In genomic region chr8:58566115-58566514, GRCm38 (mm10) we compare ENCODE assay signal across 8 mouse cellular contexts.
DNase-seq lines count a peak whose midpoint lies in the region; ATAC-seq lines count a peak whose summit lies in the region.

No protein-coding gene starts in this region.

- peak; percentile 82 for ATAC-seq in frontal cortex, adult (ENCODE audit: low TSS enrichment)
- 0 out of 2 replicates have a peak, but pooled peaks have one; percentile 53 for ATAC-seq in neural tube, embryonic 12.5 days (ENCODE audit: low FRiP score, low read depth)
- 0 out of 2 replicates have a peak, but pooled peaks have one; percentile 21 for ATAC-seq in hindbrain, embryonic 13.5 days (ENCODE audit: low FRiP score)
- no peak for ATAC-seq in erythroblast, adult 5-6 weeks (replicated peaks; ENCODE audit: low FRiP score, poor library complexity, severe bottlenecking)

- no peak overlapping the region for H3K4me2 ChIP-seq in neural tube, embryonic 12.5 days (replicated peaks)
- no peak overlapping the region for H3K4me2 ChIP-seq in hindbrain, embryonic 13.5 days

- no peak overlapping the region for H3K4me3 ChIP-seq in neural tube, embryonic 12.5 days
- no peak overlapping the region for H3K4me3 ChIP-seq in hindbrain, embryonic 13.5 days

- no peaks in the 10 kb centered on the region for H3K36me3 ChIP-seq in neural tube, embryonic 12.5 days
- no peaks in the 10 kb centered on the region for H3K36me3 ChIP-seq in hindbrain, embryonic 13.5 days

- no peaks in the 10 kb centered on the region for H3K9me3 ChIP-seq in neural tube, embryonic 12.5 days
- no peaks in the 10 kb centered on the region for H3K9me3 ChIP-seq in hindbrain, embryonic 13.5 days

- DNase-seq in frontal cortex, postnatal 14 days (ENCODE audit: low spot score in 2 of 2): no peak
- no peak for DNase-seq in neural tube, embryonic 10.5 days (ENCODE audit: extremely low spot score, low spot score)
- peak; percentile 42 for DNase-seq in telencephalon, adult 2 months (ENCODE audit: low read depth, low spot score)
- no peak for DNase-seq in yolk sac, embryonic 10.5 days (ENCODE audit: low spot score)

- no peak overlapping the region for H3K9ac ChIP-seq in neural tube, embryonic 12.5 days
- no peak overlapping the region for H3K9ac ChIP-seq in hindbrain, embryonic 13.5 days

- WGBS in neural tube, embryonic 12.5 days: 57% methylated on average over 2 of the region's 2 CpGs
- WGBS in hindbrain, embryonic 13.5 days: 61% methylated on average over 2 of the region's 2 CpGs

- H3K27me3 ChIP-seq in neural tube, embryonic 12.5 days (replicated peaks): no peaks in the 10 kb centered on the region
- no peaks in the 10 kb centered on the region for H3K27me3 ChIP-seq in hindbrain, embryonic 13.5 days

- no peak overlapping the region for H3K27ac ChIP-seq in neural tube, embryonic 12.5 days
- no peak overlapping the region for H3K27ac ChIP-seq in hindbrain, embryonic 13.5 days

- H3K4me1 ChIP-seq in neural tube, embryonic 12.5 days: no peaks in the 10 kb centered on the region
- H3K4me1 ChIP-seq in hindbrain, embryonic 13.5 days (replicated peaks): no peaks in the 10 kb centered on the region
